Mouse (Mus musculus) adrenal gland, postnatal 25 days (tissue): ENCODE results near the gene Inf2. TPM values are rescaled to one million over a fixed set of nuclear protein-coding genes. Genes with fewer than 3 reads are reported as not detected.

ENCODE experiments used
- DNase-seq: peaks from one replicate; pipeline ENCODE4 v3.0.0; 2021; ENCODE audit warnings: mixed read lengths
- total RNA-seq: library from RNA; stranded (reverse); gene quantifications from 2 replicates; pipeline ENCODE4 v1.2.3, GENCODE M21; 2021

The Inf2 gene
- total RNA-seq, 1 experiment from 2014 or later = 32.6 TPM

DNA sequence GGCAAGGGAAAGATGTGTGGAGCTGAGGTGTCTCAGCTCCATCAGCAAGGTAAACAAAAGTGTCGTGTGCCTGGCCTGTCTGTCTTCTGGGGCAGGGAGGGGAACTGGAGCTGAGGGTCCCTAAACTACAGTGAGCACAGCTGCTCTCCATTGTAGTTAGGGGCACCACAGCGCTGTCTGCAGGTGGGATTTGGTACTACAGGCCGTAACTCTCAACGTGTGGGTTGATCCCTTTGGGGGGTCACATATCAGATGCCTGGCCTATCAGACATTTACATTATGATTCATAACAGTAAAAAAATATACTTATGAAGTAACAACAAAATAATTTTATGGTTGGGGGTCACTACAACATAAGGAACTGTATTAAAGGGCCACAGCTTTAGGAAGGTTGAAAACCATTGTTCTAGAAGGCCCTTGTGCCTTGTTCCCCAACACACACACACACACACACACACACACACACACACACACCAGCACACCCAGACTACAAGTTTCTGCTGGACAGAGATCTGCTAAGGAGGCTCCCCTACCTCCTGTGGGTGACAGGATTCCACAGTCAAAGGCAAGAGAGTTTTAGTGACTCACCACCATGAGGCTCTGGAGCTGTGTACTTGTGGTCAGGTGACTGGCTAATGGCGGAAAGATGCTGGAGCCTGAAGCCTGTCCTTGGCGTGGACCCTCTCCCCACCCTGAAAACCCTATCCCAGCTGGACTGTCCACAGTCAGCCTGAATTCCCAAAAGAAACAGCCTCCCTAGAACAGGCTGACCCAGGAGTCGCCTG lies 38.7 kb downstream of the Inf2 start:
- DNase-seq = no peak

- no peak for DNase-seq
These were observed 39.6 kb downstream of the Inf2 start for GRCm38 (mm10) chr12:112628197-112628596.

- peak; percentile 62 for DNase-seq
These were observed 40.5 kb downstream of the Inf2 start for GRCm38 (mm10) chr12:112628928-112629721.

DNA sequence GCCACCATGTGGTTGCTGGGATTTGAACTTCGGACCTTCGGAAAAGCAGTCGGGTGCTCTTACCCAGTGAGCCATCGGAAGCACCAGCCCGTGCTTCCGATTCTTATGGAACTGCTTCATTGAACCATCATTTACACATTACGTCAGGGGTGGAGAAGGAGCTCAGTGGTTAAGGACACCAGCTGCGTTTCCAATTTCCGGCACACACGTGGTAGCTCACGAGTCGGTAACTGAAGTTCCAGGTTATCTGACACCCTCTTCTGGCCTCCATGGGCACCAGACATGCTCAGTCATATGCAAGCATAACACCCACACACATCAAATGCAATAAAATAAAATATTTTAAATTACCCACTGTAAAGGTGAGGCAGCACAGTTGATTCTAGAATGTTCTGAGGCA lies 41.4 kb downstream of the Inf2 start:
- no peak for DNase-seq

GRCm38 (mm10) chr12:112630796-112631195 lies 42.2 kb downstream of the Inf2 start:
- DNase-seq = no peak

DNA sequence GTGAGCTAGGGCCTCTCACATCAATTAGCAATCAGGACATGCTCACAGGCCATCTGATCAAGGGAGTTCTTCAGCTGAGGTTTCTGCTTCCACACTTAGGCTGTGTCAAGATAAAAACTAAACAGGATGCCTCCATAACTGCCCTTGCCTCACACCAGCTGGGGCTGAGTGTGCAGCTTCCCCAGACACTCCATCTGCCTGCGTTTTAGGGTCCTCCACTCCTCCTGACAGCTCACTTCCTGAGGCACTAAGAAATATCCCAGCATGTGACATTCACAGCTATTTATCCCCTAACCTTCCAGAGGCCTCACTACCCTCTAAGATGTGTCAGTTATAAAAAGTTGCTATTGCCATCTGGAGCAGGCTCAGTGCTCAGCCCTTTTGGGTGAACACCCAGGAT lies 42.9 kb downstream of the Inf2 start:
- DNase-seq = no peak

- no peak for DNase-seq
These were observed 43.6 kb downstream of the Inf2 start for GRCm38 (mm10) chr12:112632084-112632777.

DNA sequence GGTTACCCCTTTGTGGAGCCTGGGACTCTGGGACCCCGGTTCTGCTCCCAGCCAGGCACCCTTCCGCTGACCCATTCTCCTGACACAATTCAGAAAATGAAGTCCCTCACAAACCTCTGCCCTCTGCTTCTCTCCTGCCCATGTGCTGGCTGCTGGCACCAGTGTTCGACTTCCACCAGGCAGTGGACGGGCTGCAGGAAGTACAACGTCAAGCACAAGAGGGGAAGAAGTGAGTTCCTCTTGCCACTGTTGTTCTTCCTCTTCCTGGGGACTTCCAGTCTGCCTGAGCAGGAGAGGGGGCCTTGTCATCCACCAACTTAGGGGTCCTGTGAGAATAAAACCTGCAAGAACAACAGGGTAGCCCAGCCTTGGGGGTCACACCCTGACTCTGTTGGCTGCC lies 44.3 kb downstream of the Inf2 start:
- DNase-seq = no peak

- no peak for DNase-seq
These were observed 45.1 kb downstream of the Inf2 start for GRCm38 (mm10) chr12:112633686-112634085.

DNA sequence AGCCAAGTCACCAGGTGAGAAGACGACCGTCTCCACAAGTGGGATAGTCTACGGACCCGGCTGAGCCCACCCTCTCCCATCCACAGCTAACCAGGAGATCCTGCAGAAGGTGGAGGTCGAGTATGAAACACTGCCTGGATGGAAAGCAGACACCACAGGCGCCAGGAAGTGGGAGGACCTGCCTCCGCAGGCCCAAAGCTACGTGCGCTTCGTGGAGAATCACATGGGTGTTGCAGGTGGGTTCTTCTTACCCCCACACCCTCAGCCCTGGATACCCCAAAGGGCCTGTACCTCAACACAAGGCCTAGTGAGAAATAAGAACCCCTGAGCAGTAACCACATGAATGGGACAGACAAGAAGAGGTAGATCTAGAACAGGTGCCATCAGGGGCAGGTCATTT lies 50.9 kb downstream of the Inf2 start:
- DNase-seq = no peak

- DNase-seq = no peak
These were observed 54.5 kb downstream of the Inf2 start for GRCm38 (mm10) chr12:112643126-112643525.

DNA sequence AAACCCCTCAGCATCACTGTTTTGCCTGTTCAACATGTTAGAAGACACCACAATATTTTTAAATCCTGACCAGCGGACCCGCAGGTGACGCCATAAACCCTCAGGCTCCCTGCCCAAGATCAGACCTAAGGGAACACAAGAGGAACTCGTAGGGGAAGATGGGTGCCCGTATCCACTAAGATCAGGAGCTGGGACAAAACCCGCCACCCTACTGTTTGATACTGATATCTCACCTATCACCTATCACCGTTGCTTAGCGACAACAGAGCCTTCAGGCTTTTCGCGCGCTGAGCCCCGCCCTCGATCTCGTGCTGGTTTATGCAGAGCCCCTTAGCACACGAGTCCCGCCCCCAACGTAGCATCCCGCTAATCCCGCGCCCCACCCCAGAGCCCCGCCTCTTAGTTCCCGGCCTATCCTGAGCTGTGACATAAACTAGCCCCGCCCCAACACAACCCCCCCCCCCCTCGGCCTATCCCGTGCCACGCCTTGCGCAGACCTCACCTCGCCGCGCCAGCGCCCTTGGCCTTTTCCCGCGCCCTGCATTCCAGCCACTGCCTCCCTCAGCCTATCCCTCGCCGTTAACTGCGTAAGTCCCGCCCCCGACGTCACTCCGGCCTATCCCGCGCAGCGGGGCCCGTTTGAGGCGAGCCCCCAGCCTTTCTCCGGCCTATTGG lies 55.7 kb downstream of the Inf2 start, which contains the start of gene Siva1:
Siva1 (plus strand) TSS at position 500 of the 675 bp plus-strand sequence.
- DNase-seq = peak; percentile 100

- DNase-seq = peak; percentile 49
These were observed 56.4 kb downstream of the Inf2 start for GRCm38 (mm10) chr12:112644855-112645506.

- no peak for DNase-seq
These were observed 57.6 kb downstream of the Inf2 start for GRCm38 (mm10) chr12:112646139-112646538.

DNA sequence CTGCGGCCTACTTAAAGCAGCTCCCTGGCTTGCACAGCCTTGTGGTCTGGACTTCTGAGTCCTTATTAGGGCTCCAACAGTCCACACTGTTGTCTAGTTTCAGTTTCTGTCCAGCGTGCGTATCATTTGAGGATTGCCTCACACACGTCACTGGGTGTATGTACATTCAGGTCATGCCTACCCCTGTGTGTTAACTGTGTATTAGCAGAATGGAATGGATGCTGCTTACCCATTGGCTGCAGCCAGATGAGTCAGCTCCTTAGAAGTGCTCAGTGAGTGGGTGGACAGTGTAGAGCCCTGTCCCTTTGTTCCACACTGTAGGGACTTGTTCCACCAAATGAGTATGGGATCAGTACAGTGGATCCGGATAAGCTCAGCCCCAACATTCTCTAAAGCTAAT lies 59.5 kb downstream of the Inf2 start:
- no peak for DNase-seq

DNA sequence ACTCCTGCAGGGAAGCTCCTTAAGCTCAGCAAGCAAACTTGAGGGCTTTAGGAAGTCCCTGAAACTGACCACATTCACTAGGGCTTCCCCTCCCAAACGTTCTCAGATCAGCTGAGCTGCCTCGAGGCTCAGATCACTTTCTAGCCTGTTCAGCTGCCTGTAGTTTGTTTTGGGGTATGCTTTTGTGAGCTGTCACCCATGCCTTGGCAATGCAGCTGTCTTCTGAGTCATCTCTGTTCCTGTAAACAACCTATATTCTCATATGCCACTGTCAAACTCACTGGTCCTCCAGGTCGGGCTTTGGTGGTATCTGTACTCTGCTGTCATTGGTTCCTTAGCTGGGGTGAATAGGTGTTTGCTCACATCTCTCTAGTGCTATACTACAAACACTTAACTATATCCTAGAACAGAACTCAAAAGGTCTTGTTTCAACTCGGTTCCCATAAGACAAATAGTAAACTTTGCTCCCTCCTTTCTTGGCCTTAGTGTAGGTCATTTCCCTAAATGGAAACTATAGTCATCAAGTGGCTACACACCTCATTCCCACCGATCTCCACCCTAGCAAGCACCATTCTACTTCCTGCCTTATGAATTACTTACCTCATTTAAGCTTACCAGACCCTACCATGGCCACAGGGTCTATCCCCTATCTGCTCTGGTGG lies 63.3 kb downstream of the Inf2 start:
- DNase-seq = no peak

GRCm38 (mm10) chr12:112653157-112653824 lies 64.7 kb downstream of the Inf2 start:
- DNase-seq = peak; percentile 84

GRCm38 (mm10) chr12:112654076-112654475 lies 65.5 kb downstream of the Inf2 start:
- DNase-seq = no peak

DNA sequence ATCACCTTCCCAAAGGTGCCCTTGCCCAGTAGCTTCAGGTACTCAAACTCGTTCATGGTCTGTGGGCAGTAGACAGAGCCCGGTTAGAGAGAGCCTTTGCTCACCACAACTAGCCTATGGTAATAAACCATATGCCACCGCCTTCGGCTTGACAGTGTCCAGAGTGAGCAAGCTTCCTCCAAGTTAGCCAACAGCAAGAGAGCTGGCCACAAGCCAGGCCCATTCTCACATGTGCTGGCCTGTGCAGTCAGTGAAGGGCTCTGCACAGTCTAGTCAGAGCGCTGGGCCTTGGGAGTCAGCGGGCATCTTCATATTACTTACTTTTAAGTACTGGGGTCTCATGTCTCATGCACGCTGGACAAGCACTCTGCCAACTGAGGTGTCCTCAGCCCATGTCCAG lies 70.0 kb downstream of the Inf2 start:
- peak; percentile 77 for DNase-seq

- peak; percentile 83 for DNase-seq
These were observed 70.5 kb downstream of the Inf2 start for GRCm38 (mm10) chr12:112659109-112659508.
